Comparison of ENCODE assay signal across 12 mouse cellular contexts in genomic region chr6:57765095-57765878, GRCm38 (mm10). TPM values are rescaled to one million over a fixed set of nuclear protein-coding genes. Genes with fewer than 3 reads are reported as not detected.
DNase-seq lines count a peak whose midpoint lies in the region; ATAC-seq and TF ChIP-seq lines count a peak whose summit lies in the region.
"Had no signal": no experiment of that assay in that cellular context is flagged by ENCODE, and none has a peak within 500 bp of the region (broad histone marks: within the 10 kb centered on the region; RNA-seq: fewer than 3 reads in every experiment).

No protein-coding gene starts in this region.

- no peak for TF ChIP-seq POLR2A in cerebellum, adult 2 months (IDR thresholded peaks at IDR 0.05; ENCODE audit: borderline replicate concordance, insufficient read depth, low read length)

- WGBS in cerebellum, adult 2 months, result 40% methylated on average over 3 of the region's 3 CpGs
- 56% methylated on average over 3 of the region's 3 CpGs for WGBS in midbrain, postnatal 0 days
- 61% methylated on average over 3 of the region's 3 CpGs for WGBS in forebrain, postnatal 0 days

- peaks cover 4% of the 10 kb centered on the region; the same call in 1 of the 2 replicates for H3K36me3 ChIP-seq in midbrain, postnatal 0 days (ENCODE audit: insufficient read depth, low read length)
- peaks cover 9% of the 10 kb centered on the region for H3K36me3 ChIP-seq in forebrain, postnatal 0 days (ENCODE audit: insufficient read depth)

- no peak for TF ChIP-seq CTCF in cerebellum, adult 2 months (IDR thresholded peaks at IDR 0.05; ENCODE audit: borderline replicate concordance, insufficient read depth, low read depth, low read length)
- no peak for TF ChIP-seq CTCF in midbrain, postnatal 0 days (IDR thresholded peaks at IDR 0.05)
- no peak for TF ChIP-seq CTCF in forebrain, postnatal 0 days (IDR thresholded peaks at IDR 0.05; ENCODE audit: low read depth)

- no peak overlapping the region for H3K9ac ChIP-seq in midbrain, postnatal 0 days (replicated peaks; ENCODE audit: low read length, poor library complexity, severe bottlenecking)
- H3K9ac ChIP-seq in forebrain, postnatal 0 days, result no peak overlapping the region

- no peak overlapping the region for H3K4me2 ChIP-seq in midbrain, postnatal 0 days (ENCODE audit: low read depth, low read length, poor library complexity, severe bottlenecking)
- no peak overlapping the region for H3K4me2 ChIP-seq in forebrain, postnatal 0 days (ENCODE audit: low read depth)

- peaks cover 2% of the 10 kb centered on the region; the same call in 1 of the 2 replicates for H3K4me1 ChIP-seq in cerebellum, adult 2 months (ENCODE audit: control insufficient read depth, insufficient read depth, low read length)
- no peaks in the 10 kb centered on the region for H3K4me1 ChIP-seq in midbrain, postnatal 0 days (ENCODE audit: insufficient read depth, low read length)
- no peaks in the 10 kb centered on the region for H3K4me1 ChIP-seq in forebrain, postnatal 0 days (ENCODE audit: insufficient read depth)

- H3K27ac ChIP-seq in cerebellum, adult 2 months (ENCODE audit: insufficient read depth, low read length), result no peak overlapping the region
- no peak overlapping the region for H3K27ac ChIP-seq in midbrain, postnatal 0 days (ENCODE audit: low read depth, low read length)
- H3K27ac ChIP-seq in forebrain, postnatal 0 days (ENCODE audit: low read depth, low read length), result no peak overlapping the region
- H3K27ac ChIP-seq: kidney, postnatal 0 days had no signal

- H3K4me3 ChIP-seq in cerebellum, adult 2 months (replicated peaks; ENCODE audit: insufficient read depth, low read depth, low read length), result no peak overlapping the region
- H3K4me3 ChIP-seq in midbrain, postnatal 0 days (ENCODE audit: low read depth, low read length), result no peak overlapping the region
- no peak overlapping the region for H3K4me3 ChIP-seq in forebrain, postnatal 0 days (ENCODE audit: low read depth, low read length)
- H3K4me3 ChIP-seq: myocyte had no signal

- no peak for ATAC-seq in midbrain, postnatal 0 days (ENCODE audit: low FRiP score)
- no peak; the same call in 1 of the 2 replicates for ATAC-seq in forebrain, postnatal 0 days
- ATAC-seq: forebrain, embryonic 14.5 days had no signal

- H3K9me3 ChIP-seq in midbrain, postnatal 0 days (ENCODE audit: low read length), result no peaks in the 10 kb centered on the region
- no peaks in the 10 kb centered on the region for H3K9me3 ChIP-seq in forebrain, postnatal 0 days (ENCODE audit: low read length)

- H3K27me3 ChIP-seq in cerebellum, adult 2 months (ENCODE audit: control insufficient read depth, insufficient read depth, low read length), result no peaks in the 10 kb centered on the region
- no peaks in the 10 kb centered on the region for H3K27me3 ChIP-seq in midbrain, postnatal 0 days (ENCODE audit: insufficient read depth, low read length)
- H3K27me3 ChIP-seq in forebrain, postnatal 0 days (ENCODE audit: insufficient read depth, low read length), result no peaks in the 10 kb centered on the region

- peak; percentile 18 for DNase-seq in layer of hippocampus, adult 9-10 months (ENCODE audit: low spot score)
- DNase-seq in layer of hippocampus, adult 18-20 months (ENCODE audit: low spot score in 2 of 2), result no peak
- peak; percentile 31 to 37 for DNase-seq in cerebellum, adult 2 months
- DNase-seq in liver, result peak; percentile 64
- peak; percentile 10 for DNase-seq in midbrain, postnatal 0 days (ENCODE audit: low spot score)
- no peak for DNase-seq in forebrain, postnatal 0 days
- DNase-seq in retina, postnatal 1 day, result no peak
- no peak for DNase-seq in layer of hippocampus, postnatal 36 days
- DNase-seq: thymus, postnatal 14 days had no signal

RNA-seq across cellular contexts. Expression of gene Vopp1, which starts 59.7 kb away (rescaled TPM):
- total RNA-seq in layer of hippocampus, adult 18-20 months (2021), result 10 to 100 TPM; 67.7 to 68.9 TPM
- polyA plus RNA-seq in cerebellum, adult 2 months (2012; rRNA removed), result 32.0 and 33.2 TPM in 2 replicates
- total RNA-seq in midbrain, postnatal 0 days (2014; rRNA removed), result 269 and 319 TPM in 2 replicates
- polyA plus RNA-seq in midbrain, postnatal 0 days (2015; fragmentation: Nextera tagmentation; extraction: Ambion mirVana), result 182 and 188 TPM in 2 replicates
- total RNA-seq in forebrain, postnatal 0 days (2014; rRNA removed), result 270 and 331 TPM in 2 replicates
- polyA plus RNA-seq in forebrain, postnatal 0 days (2015; fragmentation: Nextera tagmentation; extraction: Ambion mirVana), result 166 and 169 TPM in 2 replicates
- 10 to 100 TPM; 68.9 to 70.3 TPM for total RNA-seq in layer of hippocampus, postnatal 36 days (2021)

Comparison
In these comparisons a context has a peak if more than half of its experiments do, and no peak if none do; other contexts are left out.
1. DNase-seq: peak in layer of hippocampus, adult 9-10 months (single experiment), cerebellum, adult 2 months (2 of 2), liver (single experiment) and midbrain, postnatal 0 days (single experiment); none in layer of hippocampus, adult 18-20 months (0 of 2), forebrain, postnatal 0 days (single experiment), retina, postnatal 1 day (single experiment) and layer of hippocampus, postnatal 36 days (0 of 2).